Comparison of ENCODE assay signal across 11 mouse cellular contexts in the genomic region with DNA sequence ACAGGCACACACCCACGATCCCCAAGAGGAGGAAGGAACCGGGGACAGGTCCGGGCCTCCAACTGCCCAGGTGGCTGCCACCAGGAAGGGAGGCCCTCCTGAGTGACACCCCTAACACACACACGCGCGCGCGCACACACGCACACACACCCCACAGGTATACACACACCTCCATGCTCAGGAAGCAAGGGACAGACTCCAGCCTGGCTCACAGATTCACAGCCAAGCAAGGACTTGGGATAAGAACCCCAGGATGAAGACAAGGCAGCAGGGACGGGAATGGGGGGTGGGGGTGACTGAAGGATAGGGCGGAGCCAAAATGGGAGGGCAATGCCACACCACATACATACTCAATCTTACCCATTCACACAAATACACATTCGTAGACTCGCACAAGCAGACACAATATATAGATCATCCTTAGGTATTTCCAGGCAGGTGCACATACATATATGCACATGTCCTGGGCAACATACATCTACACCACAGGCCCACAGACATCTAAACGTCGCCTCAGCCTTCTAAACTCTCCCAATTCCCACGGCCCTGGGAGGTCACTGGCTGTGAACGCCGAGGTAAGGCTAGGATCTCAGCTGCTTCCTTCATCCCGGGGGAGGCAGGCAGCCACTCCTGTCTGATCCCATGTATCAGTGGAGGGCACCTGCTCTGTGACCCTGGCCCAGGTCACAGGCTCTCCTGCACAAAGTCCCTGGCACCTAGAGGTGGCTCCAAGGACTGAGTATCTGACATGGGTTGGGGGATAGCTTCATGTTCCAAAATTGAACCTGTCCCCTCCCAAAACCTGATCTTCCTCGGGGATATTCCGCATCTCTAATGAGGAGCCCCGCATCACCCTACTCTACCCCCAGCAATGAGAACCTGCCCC. TPM values are rescaled to one million over a fixed set of nuclear protein-coding genes. Genes with fewer than 3 reads are reported as not detected.
DNase-seq lines count a peak whose midpoint lies in the region; ATAC-seq and TF ChIP-seq lines count a peak whose summit lies in the region.
"Had no signal": no experiment of that assay in that cellular context is flagged by ENCODE, and none has a peak within 500 bp of the region (broad histone marks: within the 10 kb centered on the region; RNA-seq: fewer than 3 reads in every experiment).

No protein-coding gene starts in this region.

- H3K9me3 ChIP-seq in limb, embryonic 14.5 days (ENCODE audit: control insufficient read depth, low read length): no peaks in the 10 kb centered on the region
- 0 out of 2 replicates have a peak, but pooled peaks cover 4% of the 10 kb centered on the region for H3K9me3 ChIP-seq in stomach, postnatal 0 days (ENCODE audit: control insufficient read depth, low read length)

- H3K4me2 ChIP-seq in limb, embryonic 14.5 days (replicated peaks; ENCODE audit: low read depth, low read length, severe bottlenecking): peak overlapping the region; percentile 87
- H3K4me2 ChIP-seq in stomach, postnatal 0 days (replicated peaks; ENCODE audit: low read depth): peak overlapping the region; percentile 79

- H3K27me3 ChIP-seq in limb, embryonic 14.5 days (ENCODE audit: control insufficient read depth, insufficient read depth, low read length): peaks cover 20% of the 10 kb centered on the region; the same call in 1 of the 2 replicates
- no peaks in the 10 kb centered on the region for H3K27me3 ChIP-seq in stomach, postnatal 0 days (ENCODE audit: control insufficient read depth, insufficient read depth, low read length)

- TF ChIP-seq CTCF in gastrocnemius, adult 2 months (IDR thresholded peaks at IDR 0.05): no peak
- no peak for TF ChIP-seq CTCF in stomach, postnatal 0 days (IDR thresholded peaks at IDR 0.05; ENCODE audit: low read depth)

- no peaks in the 10 kb centered on the region for H3K36me3 ChIP-seq in limb, embryonic 14.5 days (ENCODE audit: control insufficient read depth, insufficient read depth, low read length)
- no peaks in the 10 kb centered on the region for H3K36me3 ChIP-seq in stomach, postnatal 0 days (ENCODE audit: control insufficient read depth, insufficient read depth, low read length)

- ATAC-seq in limb, embryonic 14.5 days (ENCODE audit: low FRiP score, low read depth): no peak
- peak; percentile 39 for ATAC-seq in stomach, postnatal 0 days (ENCODE audit: low FRiP score, low TSS enrichment)

- DNase-seq in gastrocnemius, adult 2 months: no peak
- DNase-seq in gastrocnemius, adult 18-20 months (ENCODE audit: low spot score): no peak
- peak; percentile 28 for DNase-seq in right cerebral cortex, adult 18-20 months
- DNase-seq in right cerebral cortex, postnatal 36 days (ENCODE audit: low spot score in 2 of 2): no peak
- DNase-seq in limb, embryonic 14.5 days (ENCODE audit: low spot score): no peak
- peak; percentile 65 for DNase-seq in stomach, postnatal 0 days (ENCODE audit: low spot score)
- DNase-seq in thymus, postnatal 14 days: no peak
- DNase-seq in gastrocnemius, postnatal 10 days: no peak

- 58% methylated on average over 22 of the region's 22 CpGs for WGBS in limb, embryonic 14.5 days
- 56% methylated on average over 22 of the region's 22 CpGs for WGBS in stomach, postnatal 0 days

- H3K4me1 ChIP-seq in limb, embryonic 14.5 days (ENCODE audit: control insufficient read depth, insufficient read depth, low read length): peaks cover 8% of the 10 kb centered on the region
- 0 out of 2 replicates have a peak, but pooled peaks cover 2% of the 10 kb centered on the region for H3K4me1 ChIP-seq in stomach, postnatal 0 days (replicated peaks; ENCODE audit: control insufficient read depth, insufficient read depth)

- no peak for TF ChIP-seq POLR2A in limb, embryonic 14.5 days (IDR thresholded peaks at IDR 0.05; ENCODE audit: borderline replicate concordance, extremely low read depth, insufficient read depth, insufficient read length)

- H3K9ac ChIP-seq in limb, embryonic 14.5 days (ENCODE audit: low read depth, low read length, severe bottlenecking): no peak overlapping the region; the same call in 1 of the 2 replicates
- H3K9ac ChIP-seq in stomach, postnatal 0 days (ENCODE audit: low read length): peak overlapping the region; percentile 59; the same call in 1 of the 2 replicates

- no peak overlapping the region for H3K27ac ChIP-seq in gastrocnemius, adult 2 months
- H3K27ac ChIP-seq in limb, embryonic 14.5 days (replicated peaks; ENCODE audit: low read depth, low read length): no peak overlapping the region
- H3K27ac ChIP-seq in stomach, postnatal 0 days (replicated peaks): no peak overlapping the region

- peak overlapping the region; percentile 73 for H3K4me3 ChIP-seq in gastrocnemius, adult 2 months
- peak overlapping the region; percentile 52 for H3K4me3 ChIP-seq in limb, embryonic 14.5 days (replicated peaks; ENCODE audit: low read length)
- H3K4me3 ChIP-seq in stomach, postnatal 0 days (ENCODE audit: low read depth, low read length): peak overlapping the region; percentile 55; the same call in 1 of the 2 replicates
- H3K4me3 ChIP-seq: myocyte had no signal

- intact Hi-C loops in gastrocnemius, adult 2 months (cut with DNase I): no loop called here

- TF ChIP-seq EP300 in stomach, postnatal 0 days (optimal IDR thresholded peaks at IDR 0.05): no peak

RNA-seq across cellular contexts. Expression of gene Sgsm1, which starts 0.9 kb away (rescaled TPM):
- under 1 TPM; 0.23 to 0.47 TPM for total RNA-seq in gastrocnemius, adult 2 months (2021)
- total RNA-seq in gastrocnemius, adult 18-20 months (2021): under 1 TPM; 0.38 to 0.39 TPM
- polyA plus RNA-seq in limb, embryonic 14.5 days (2012; rRNA removed): 2.7 and 3.3 TPM in 2 replicates
- polyA plus RNA-seq in limb, embryonic 14.5 days (2014; fragmentation: Nextera tagmentation; extraction: Ambion mirVana): 0.94 and 1.2 TPM in 2 replicates
- polyA plus RNA-seq in stomach, postnatal 0 days (2015; fragmentation: Nextera tagmentation; extraction: Ambion mirVana): 3.2 and 4.2 TPM in 2 replicates
- 1 to 10 TPM in 1 of 2 experiments, under 1 TPM in 1; 0.65 to 1.2 TPM for total RNA-seq in gastrocnemius, postnatal 10 days (2021)

RNA-seq across cellular contexts. Expression of gene Aym1, which starts 47.4 kb away (rescaled TPM):
- total RNA-seq in gastrocnemius, adult 2 months (2021): not detected
- total RNA-seq in gastrocnemius, adult 18-20 months (2021): not detected
- polyA plus RNA-seq in limb, embryonic 14.5 days (2012; rRNA removed): not detected in 2 replicates
- not detected in 2 replicates for polyA plus RNA-seq in limb, embryonic 14.5 days (2014; fragmentation: Nextera tagmentation; extraction: Ambion mirVana)
- polyA plus RNA-seq in stomach, postnatal 0 days (2015; fragmentation: Nextera tagmentation; extraction: Ambion mirVana): not detected in 2 replicates
- not detected for total RNA-seq in gastrocnemius, postnatal 10 days (2021)
- total RNA-seq: adrenal gland, postnatal 14 days had no signal
- polyA plus RNA-seq: gonadal fat pad, adult 2 months; myocyte had no signal

Comparison
In these comparisons a context has a peak if more than half of its experiments do, and no peak if none do; other contexts are left out.
1. DNase-seq: peak in right cerebral cortex, adult 18-20 months (single experiment) and stomach, postnatal 0 days (single experiment); none in gastrocnemius, adult 2 months (single experiment), gastrocnemius, adult 18-20 months (single experiment), right cerebral cortex, postnatal 36 days (0 of 2), limb, embryonic 14.5 days (single experiment), thymus, postnatal 14 days (single experiment) and gastrocnemius, postnatal 10 days (single experiment).
2. Peak in every context shown above with its lines, with median percentiles within 50 percentile points of each other: H3K4me3 ChIP-seq.